Mouse (Mus musculus) CH12.LX (cell line): ENCODE measurements around the gene Efna4. TPM values are rescaled to one million over a fixed set of nuclear protein-coding genes. Genes with fewer than 3 reads are reported as not detected.

ENCODE experiments used
- DNase-seq: peaks from one replicate; pipeline ENCODE4 v3.0.0-alpha.2; 2013; ENCODE audit errors: extremely low read depth
- H3K27ac ChIP-seq: 2 replicates; pipeline ENCODE4 v1.5.1; 2012; ENCODE audit warnings: low read depth, mild to moderate bottlenecking, control low read depth, moderate library complexity; ENCODE audit not compliant: insufficient read depth
- H3K27me3 ChIP-seq: replicated peaks from 2 replicates; pipeline ENCODE3; 2012; ENCODE audit warnings: inconsistent platforms
- H3K36me3 ChIP-seq, 2 experiments: replicated peaks in 1 of 2; 2 replicates each; pipeline versions ENCODE3 to v1.6.1; 2012; ENCODE audit warnings: inconsistent platforms in 1 of 2, low read length in 1 of 2, mild to moderate bottlenecking in 1 of 2, mixed read lengths in 1 of 2, moderate library complexity in 1 of 2; ENCODE audit not compliant: control insufficient read depth in 1 of 2, insufficient read depth in 1 of 2
- H3K4me1 ChIP-seq, 2 experiments: 2 replicates each; pipeline ENCODE4 v1.6.1; 2012; ENCODE audit warnings: inconsistent platforms in 1 of 2, moderate library complexity in 1 of 2; ENCODE audit not compliant: insufficient read depth in 2 of 2, control insufficient read depth in 1 of 2
- H3K4me2 ChIP-seq: 2 replicates; pipeline ENCODE4 v1.6.1; 2012; ENCODE audit warnings: low read depth, mild to moderate bottlenecking, control low read depth; ENCODE audit not compliant: poor library complexity, insufficient read depth, severe bottlenecking
- H3K4me3 ChIP-seq, 3 experiments: fragments of 150-350 bp in 1 of 3; sonication (generic) in 1 of 3; replicated peaks in 1 of 3; 2 replicates each; pipeline versions ENCODE3 to v1.5.1; 2011 to 2012; ENCODE audit warnings: low read depth in 2 of 3, low read length in 2 of 3, mild to moderate bottlenecking in 2 of 3, moderate library complexity in 2 of 3, control low read depth in 1 of 3, improper control_type of control experiment in 1 of 3, inconsistent platforms in 1 of 3, mixed read lengths in 1 of 3; ENCODE audit not compliant: poor library complexity in 1 of 3
- H3K79me2 ChIP-seq: replicated peaks from 2 replicates; pipeline ENCODE4 v1.6.1; 2012; ENCODE audit warnings: mild to moderate bottlenecking, moderate library complexity; ENCODE audit not compliant: control insufficient read depth, poor library complexity, insufficient read depth, severe bottlenecking; ENCODE audit errors: extremely low read depth
- H3K9ac ChIP-seq: 2 replicates; pipeline ENCODE4 v1.6.1; 2012; ENCODE audit warnings: low read depth, mild to moderate bottlenecking, control low read depth, moderate library complexity; ENCODE audit not compliant: insufficient read depth
- H3K9me3 ChIP-seq: replicated peaks from 2 replicates; pipeline ENCODE3; 2012; ENCODE audit warnings: low read length, inconsistent platforms, mixed read lengths
- BHLHE40 ChIP-seq: IDR thresholded peaks from 2 replicates; pipeline ENCODE4 v1.6.1; 2011; ENCODE audit warnings: mild to moderate bottlenecking, low read depth, low read length, improper control_type of control experiment
- CTCF ChIP-seq, 2 experiments: IDR thresholded peaks in 1 of 2; conservative IDR thresholded peaks in 1 of 2; 2 replicates each; pipeline ENCODE4 v1.5.1; 2011 to 2012; ENCODE audit warnings: low read depth in 2 of 2, low read length in 2 of 2, improper control_type of control experiment in 1 of 2, inconsistent platforms in 1 of 2, mild to moderate bottlenecking in 1 of 2, moderate library complexity in 1 of 2
- ETS1 ChIP-seq: conservative IDR thresholded peaks from 2 replicates; pipeline ENCODE4 v1.6.1; 2012; ENCODE audit warnings: low read depth, mild to moderate bottlenecking, inconsistent platforms, low read length, improper control_type of control experiment, moderate library complexity
- IRF4 ChIP-seq: IDR thresholded peaks from 2 replicates; pipeline ENCODE4 v1.6.1; 2014; ENCODE audit warnings: low read depth, mild to moderate bottlenecking, inconsistent platforms, low read length, improper control_type of control experiment
- JUND ChIP-seq: conservative IDR thresholded peaks from 2 replicates; pipeline ENCODE4 v1.6.1; 2011; ENCODE audit warnings: low read depth, low read length, improper control_type of control experiment
- MEF2A ChIP-seq: IDR thresholded peaks from 2 replicates; pipeline ENCODE4 v1.6.1; 2014; ENCODE audit warnings: low read depth, mild to moderate bottlenecking, inconsistent platforms, low read length, improper control_type of control experiment, borderline replicate concordance
- NELFE ChIP-seq: IDR thresholded peaks from 2 replicates; pipeline ENCODE4 v1.6.1; 2011; ENCODE audit warnings: low read depth, low read length, improper control_type of control experiment
- PAX5 ChIP-seq: IDR thresholded peaks from 2 replicates; pipeline ENCODE4 v1.6.1; 2012; ENCODE audit warnings: low read length, inconsistent platforms, mixed read lengths
- POLR2A ChIP-seq: IDR thresholded peaks from 2 replicates; pipeline ENCODE4 v1.6.1; 2011; ENCODE audit warnings: low read depth, mild to moderate bottlenecking, improper control_type of control experiment, low read length
- POLR2AphosphoS2 ChIP-seq: IDR thresholded peaks from 2 replicates; pipeline ENCODE4 v1.6.1; 2011; ENCODE audit warnings: low read depth, low read length, improper control_type of control experiment
- RAD21 ChIP-seq: IDR thresholded peaks from 2 replicates; pipeline ENCODE4 v1.6.1; 2011; ENCODE audit warnings: low read depth, mild to moderate bottlenecking, low read length, improper control_type of control experiment, moderate library complexity
- RCOR1 ChIP-seq: conservative IDR thresholded peaks from 2 replicates; pipeline ENCODE4 v1.6.1; 2012; ENCODE audit warnings: low read depth, mild to moderate bottlenecking, inconsistent platforms, low read length, improper control_type of control experiment
- SMC3 ChIP-seq: IDR thresholded peaks from 2 replicates; pipeline ENCODE4 v1.6.1; 2011; ENCODE audit warnings: low read depth, low read length, improper control_type of control experiment
- USF1 ChIP-seq: IDR thresholded peaks from 2 replicates; pipeline ENCODE4 v1.6.1; 2014; ENCODE audit warnings: low read depth, mild to moderate bottlenecking, inconsistent platforms, low read length, improper control_type of control experiment
- ZC3H11A ChIP-seq: IDR thresholded peaks from 2 replicates; pipeline ENCODE4 v1.6.1; 2012; ENCODE audit warnings: low read depth, mild to moderate bottlenecking, inconsistent platforms, low read length, improper control_type of control experiment
- ZKSCAN1 ChIP-seq: IDR thresholded peaks from 2 replicates; pipeline ENCODE4 v1.6.1; 2012; ENCODE audit warnings: low read depth, inconsistent platforms, low read length, improper control_type of control experiment, borderline replicate concordance
- ZMIZ1 ChIP-seq: IDR thresholded peaks from 2 replicates; pipeline ENCODE4 v1.6.1; 2012; ENCODE audit warnings: low read depth, mild to moderate bottlenecking, inconsistent platforms, low read length, improper control_type of control experiment
- ZNF384 ChIP-seq: IDR thresholded peaks from 2 replicates; pipeline ENCODE4 v1.6.1; 2012; ENCODE audit warnings: low read depth, low read length, improper control_type of control experiment, inconsistent platforms
- dilution Hi-C: fragments of 300-500 bp; cut with MboI; formaldehyde crosslinking; loops from 2 replicates; pipeline ENCODE4 v1.14.3; 2020; ENCODE audit warnings: low sequenced_read_pairs; ENCODE audit not compliant: extremely low pct_unique_long_range_greater_than_20kb, extremely low pct_ligation_motif_present
- in situ Hi-C: fragments of 300-500 bp; cut with MboI; formaldehyde crosslinking; loops from 3 replicates; pipeline ENCODE4 v1.14.3; 2019; ENCODE audit warnings: low sequenced_read_pairs, low pct_ligation_motif_present, low pct_unique_long_range_greater_than_20kb, mixed read lengths
- polyA plus RNA-seq: library from polyadenylated mRNA; unstranded; fragments of >175 nt; gene quantifications from 2 replicates; pipeline ENCODE4 v1.2.1, GENCODE M21; 2012; ENCODE audit warnings: low read depth; ENCODE audit not compliant: insufficient read length
- total RNA-seq, 2 experiments: library from RNA; depleted of rRNA; stranded (reverse); fragments of 300-350 nt in 1 of 2; fragments of >200 nt in 1 of 2; gene quantifications; 2 replicates each; pipeline ENCODE4 v1.2.3; 2012 to 2014

The Efna4 gene
- total and polyA plus RNA-seq, 3 experiments: 1.1 to 2.6 (median 1.1) TPM

- TF ChIP-seq USF1 (no peak), BHLHE40 (peak; percentile 20; the same call in 1 of the 2 replicates)
- in situ Hi-C loops (no loop called here), dilution Hi-C loops (no loop called here)
- Histone ChIP-seq H3K27me3 (peaks cover 64% of the 10 kb centered on the region), H3K27ac (no peak overlapping the region), H3K36me3 (no peaks in the 10 kb centered on the region), H3K4me1 (peaks cover 39 to 68% of the 10 kb centered on the region in 2 experiments), H3K79me2 (no peaks in the 10 kb centered on the region), H3K9ac (no peak overlapping the region), H3K9me3 (peaks cover 3% of the 10 kb centered on the region), H3K4me2 (no peak overlapping the region), H3K4me3 (no peak overlapping the region)
- DNase-seq: no peak
These were observed 19.5 kb downstream of the Efna4 start for GRCm38 (mm10) chr3:89318316-89318715.

GRCm38 (mm10) chr3:89317246-89317645, 20.6 kb downstream of the Efna4 start:
- Histone ChIP-seq H3K9me3 (peaks cover 3% of the 10 kb centered on the region), H3K4me3 (no peak overlapping the region), H3K27ac (no peak overlapping the region), H3K79me2 (no peaks in the 10 kb centered on the region), H3K9ac (no peak overlapping the region), H3K4me1 (peaks cover 35 to 65% of the 10 kb centered on the region in 2 experiments), H3K27me3 (peaks cover 53% of the 10 kb centered on the region), H3K36me3 (no peaks in the 10 kb centered on the region), H3K4me2 (no peak overlapping the region)
- in situ Hi-C loops: no loop called here
- dilution Hi-C loops: no loop called here
- TF ChIP-seq ZNF384: no peak
- no peak for TF ChIP-seq BHLHE40
- TF ChIP-seq POLR2AphosphoS2: no peak
- no peak for TF ChIP-seq JUND
- no peak for TF ChIP-seq MEF2A
- TF ChIP-seq RCOR1: no peak
- TF ChIP-seq ZMIZ1: no peak
- TF ChIP-seq SMC3: no peak
- TF ChIP-seq POLR2A: no peak
- no peak for TF ChIP-seq PAX5
- no peak for TF ChIP-seq IRF4
- TF ChIP-seq ETS1: no peak
- DNase-seq: no peak

GRCm38 (mm10) chr3:89316833-89317232, 21.0 kb downstream of the Efna4 start:
- no peak overlapping the region for H3K9ac ChIP-seq
- H3K27me3 ChIP-seq: peaks cover 49% of the 10 kb centered on the region
- dilution Hi-C loops (no loop called here), in situ Hi-C loops (no loop called here)
- TF ChIP-seq SMC3 (peak; percentile 93), RAD21 (peak; percentile 94), ZKSCAN1 (no peak), RCOR1 (no peak), ZC3H11A (peak; percentile 47), CTCF (conservative IDR thresholded peaks at IDR 0.05 in 1 of 2, IDR thresholded peaks at IDR 0.05 in 1 of 2; ENCODE audit: low read depth in 2 of 2, low read length in 2 of 2) (peak; percentile 79 to 96), NELFE (no peak)
- peaks cover 31 to 61% of the 10 kb centered on the region in 2 experiments for H3K4me1 ChIP-seq
- peaks cover 3% of the 10 kb centered on the region for H3K9me3 ChIP-seq
- no peaks in the 10 kb centered on the region for H3K79me2 ChIP-seq
- no peak overlapping the region for H3K27ac ChIP-seq
- peak; percentile 76 for DNase-seq
- no peaks in the 10 kb centered on the region for H3K36me3 ChIP-seq
- H3K4me2 ChIP-seq: no peak overlapping the region
- no peak overlapping the region for H3K4me3 ChIP-seq
